Mouse (Mus musculus) G1E (cell line): ENCODE data around the gene Lrrn4cl. TPM values are rescaled to one million over a fixed set of nuclear protein-coding genes. Genes with fewer than 3 reads are reported as not detected.

Experiments used
- ATAC-seq: 2 replicates; pipeline ENCODE4 v1.8.0; 2016; ENCODE audit warnings: mild to moderate bottlenecking; ENCODE audit not compliant: insufficient number of reproducible peaks, poor library complexity, low FRiP score, severe bottlenecking; ENCODE audit errors: extremely low read depth
- DNase-seq: peaks from one replicate; pipeline ENCODE4 v3.0.0; 2012; ENCODE audit warnings: low spot score
- H3K27me3 ChIP-seq: 2 replicates; pipeline ENCODE4 v1.6.1; 2012; ENCODE audit warnings: mild to moderate bottlenecking, low read length, inconsistent platforms; ENCODE audit not compliant: insufficient read depth
- H3K36me3 ChIP-seq: replicated peaks from 2 replicates; pipeline ENCODE3; 2012; ENCODE audit warnings: mild to moderate bottlenecking, inconsistent platforms
- H3K4me1 ChIP-seq: 2 replicates; pipeline ENCODE4 v1.6.1; 2012; ENCODE audit warnings: low read depth, low read length, inconsistent platforms, mixed read lengths; ENCODE audit not compliant: insufficient read depth
- H3K4me3 ChIP-seq: 2 replicates; pipeline ENCODE4 v1.5.1; 2012; ENCODE audit warnings: low read depth, mild to moderate bottlenecking, inconsistent platforms, low read length, moderate library complexity, mixed read lengths
- H3K9me3 ChIP-seq: replicated peaks from 2 replicates; pipeline ENCODE4 v1.6.1; 2012; ENCODE audit warnings: inconsistent platforms
- CTCF ChIP-seq: IDR thresholded peaks from 2 replicates; pipeline ENCODE4 v1.5.1; 2012; ENCODE audit warnings: low read depth, low read length, inconsistent platforms, mixed read lengths
- GATA1 ChIP-seq: IDR thresholded peaks from 2 replicates; pipeline ENCODE4 v1.6.1; 2012; ENCODE audit warnings: borderline replicate concordance, low read length, inconsistent platforms, mixed read lengths
- GATA2 ChIP-seq: IDR thresholded peaks from 2 replicates; pipeline ENCODE4 v1.6.1; 2012; ENCODE audit warnings: low read depth, low read length, inconsistent platforms, borderline replicate concordance
- POLR2AphosphoS5 ChIP-seq: IDR thresholded peaks from 2 replicates; pipeline ENCODE4 v1.6.1; 2012; ENCODE audit warnings: low read depth, low read length, inconsistent platforms; ENCODE audit not compliant: insufficient replicate concordance
- TAL1 ChIP-seq: conservative IDR thresholded peaks from 2 replicates; pipeline ENCODE4 v1.6.1; 2012; ENCODE audit warnings: low read depth, low read length, inconsistent platforms, mixed read lengths
- polyA plus RNA-seq: library from polyadenylated mRNA; stranded (reverse); fragments of >175 nt; gene quantifications from 2 replicates; pipeline ENCODE4 v1.2.3, GENCODE M21; 2012
- total RNA-seq, 2 experiments: library from RNA; stranded (forward) in 1 of 2; stranded (reverse) in 1 of 2; fragments of 200-1000 nt in 1 of 2; fragments of >200 nt in 1 of 2; fragmentation: Nextera tagmentation in 1 of 2; gene quantifications; 2 replicates each; pipeline ENCODE4 v1.2.3; 2014 to 2017

The Lrrn4cl gene
- total and polyA plus RNA-seq, 3 experiments = 0.16 TPM; not detected in 2

GRCm38 (mm10) chr19:8838041-8838730 is 12.4 kb upstream of the Lrrn4cl start:
- H3K4me3 ChIP-seq = no peak overlapping the region
- H3K36me3 ChIP-seq = peaks cover 96% of the 10 kb centered on the region
- H3K27me3 ChIP-seq = no peaks in the 10 kb centered on the region
- H3K9me3 ChIP-seq = no peaks in the 10 kb centered on the region
- H3K4me1 ChIP-seq = peaks cover 3% of the 10 kb centered on the region; the same call in 1 of the 2 replicates
- TF ChIP-seq CTCF (no peak), POLR2AphosphoS5 (no peak), GATA2 (no peak), GATA1 (no peak), TAL1 (no peak)
- DNase-seq = no peak
- ATAC-seq = no peak

- ATAC-seq (no peak), DNase-seq (no peak)
- H3K27me3 ChIP-seq = no peaks in the 10 kb centered on the region
- peaks cover 3% of the 10 kb centered on the region; the same call in 1 of the 2 replicates for H3K4me1 ChIP-seq
- H3K4me3 ChIP-seq = no peak within 1 kb of the TSS
- TF ChIP-seq POLR2AphosphoS5 (no peak), CTCF (no peak), TAL1 (no peak), GATA1 (no peak), GATA2 (no peak)
- H3K36me3 ChIP-seq = peaks cover 95% of the 10 kb centered on the region
- no peaks in the 10 kb centered on the region for H3K9me3 ChIP-seq
These were observed 11.3 kb upstream of the Lrrn4cl start, which contains the start of gene Gng3 for GRCm38 (mm10) chr19:8839103-8839907. Gene Gng3, minus strand, starts transcription at chr19:8839194.

GRCm38 (mm10) chr19:8839908-8840791 is 10.4 kb upstream of the Lrrn4cl start:
- no peak for TF ChIP-seq CTCF
- TF ChIP-seq GATA1 = no peak
- no peak for TF ChIP-seq TAL1
- TF ChIP-seq POLR2AphosphoS5 = no peak
- TF ChIP-seq GATA2 = no peak
- no peak overlapping the region for H3K4me3 ChIP-seq
- H3K9me3 ChIP-seq = no peaks in the 10 kb centered on the region
- H3K4me1 ChIP-seq = peaks cover 3% of the 10 kb centered on the region; the same call in 1 of the 2 replicates
- DNase-seq (no peak), ATAC-seq (no peak)
- H3K36me3 ChIP-seq = peaks cover 94% of the 10 kb centered on the region
- no peaks in the 10 kb centered on the region for H3K27me3 ChIP-seq

- ATAC-seq = no peak
- Histone ChIP-seq H3K4me3 (no peak overlapping the region), H3K9me3 (no peaks in the 10 kb centered on the region), H3K27me3 (no peaks in the 10 kb centered on the region), H3K36me3 (peaks cover 94% of the 10 kb centered on the region), H3K4me1 (peaks cover 3% of the 10 kb centered on the region; the same call in 1 of the 2 replicates)
- TF ChIP-seq GATA2 (no peak), POLR2AphosphoS5 (no peak), GATA1 (no peak), TAL1 (no peak), CTCF (no peak)
- no peak for DNase-seq
These were observed 9.6 kb upstream of the Lrrn4cl start for GRCm38 (mm10) chr19:8841012-8841411.

GRCm38 (mm10) chr19:8842961-8843360 is 7.6 kb upstream of the Lrrn4cl start:
- ATAC-seq (no peak), DNase-seq (no peak)
- Histone ChIP-seq H3K9me3 (no peaks in the 10 kb centered on the region), H3K36me3 (peaks cover 94% of the 10 kb centered on the region), H3K4me3 (no peak overlapping the region), H3K27me3 (no peaks in the 10 kb centered on the region), H3K4me1 (peaks cover 7% of the 10 kb centered on the region; the same call in 1 of the 2 replicates)
- TF ChIP-seq POLR2AphosphoS5 (no peak), GATA1 (no peak), CTCF (no peak), GATA2 (no peak), TAL1 (no peak)
